Mouse (Mus musculus) yolk sac, embryonic 10.5 days (tissue): ENCODE results near the gene Cd6.

Experiments
- DNase-seq: peaks from one replicate; pipeline ENCODE4 v3.0.0-alpha.2; 2017; ENCODE audit warnings: low spot score

The Cd6 gene

DNA sequence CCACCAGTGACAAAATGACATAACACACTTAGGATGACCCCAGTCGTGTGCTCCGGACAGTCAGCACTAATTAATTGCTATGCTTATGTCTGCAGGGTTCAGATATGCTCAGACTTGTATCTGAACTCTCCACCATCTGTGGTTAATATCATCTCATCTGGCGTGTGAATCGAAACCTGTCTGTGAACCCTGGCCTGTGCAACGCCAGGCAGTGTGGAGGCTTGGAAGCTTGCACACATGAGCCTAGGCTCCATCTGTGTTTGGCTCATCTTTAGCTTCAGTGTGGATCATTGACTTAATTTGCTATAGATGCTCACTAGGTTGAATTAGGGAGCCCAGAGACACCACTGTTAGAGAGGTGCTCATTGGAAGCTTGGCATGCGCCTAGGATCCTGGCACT lies 67.4 kb downstream of the Cd6 start:
- DNase-seq: no peak

GRCm38 (mm10) chr19:10761794-10762415 lies 68.0 kb downstream of the Cd6 start:
- no peak for DNase-seq

- no peak for DNase-seq
Measured at GRCm38 (mm10) chr19:10759983-10760831, 69.7 kb downstream of the Cd6 start.

DNA sequence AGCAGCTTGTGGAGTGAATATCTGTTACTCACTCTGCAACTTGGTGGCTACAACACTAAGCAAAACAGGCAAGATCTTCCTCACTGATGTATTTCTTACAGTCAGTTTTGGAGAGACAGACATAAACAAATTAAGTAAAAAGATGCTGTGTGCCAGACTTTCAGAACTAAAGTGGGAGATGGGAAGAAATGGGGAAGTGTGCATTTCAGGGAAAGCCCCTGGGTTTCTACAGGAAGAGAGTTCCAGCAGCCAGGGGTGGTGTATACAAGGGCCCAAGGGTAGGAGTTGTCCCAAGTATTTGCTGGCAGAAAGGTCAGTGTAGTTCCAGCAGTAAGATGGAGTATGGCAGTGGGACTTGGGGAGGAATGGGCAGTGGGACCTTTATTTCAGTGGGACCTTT lies 70.3 kb downstream of the Cd6 start:
- DNase-seq: no peak

DNA sequence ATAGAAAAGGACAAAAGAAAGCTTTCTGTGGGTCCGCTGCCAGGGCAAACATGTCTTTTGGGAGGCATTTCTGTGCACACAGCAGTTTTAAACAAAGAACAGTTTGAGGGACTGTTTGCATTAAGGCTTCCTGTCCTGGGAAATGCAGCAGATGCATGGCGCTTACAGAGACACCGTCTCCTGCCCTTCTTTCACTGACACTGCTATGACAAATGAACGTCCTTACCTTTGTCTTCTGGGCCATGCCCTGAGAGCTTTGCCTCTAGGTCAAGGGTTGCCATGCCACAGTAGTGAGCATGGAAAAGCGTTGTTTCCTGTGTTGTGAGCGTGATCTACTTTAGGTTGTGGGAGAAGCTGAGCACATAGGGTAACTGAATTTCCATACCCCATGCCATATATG lies 71.2 kb downstream of the Cd6 start:
- no peak for DNase-seq

DNA sequence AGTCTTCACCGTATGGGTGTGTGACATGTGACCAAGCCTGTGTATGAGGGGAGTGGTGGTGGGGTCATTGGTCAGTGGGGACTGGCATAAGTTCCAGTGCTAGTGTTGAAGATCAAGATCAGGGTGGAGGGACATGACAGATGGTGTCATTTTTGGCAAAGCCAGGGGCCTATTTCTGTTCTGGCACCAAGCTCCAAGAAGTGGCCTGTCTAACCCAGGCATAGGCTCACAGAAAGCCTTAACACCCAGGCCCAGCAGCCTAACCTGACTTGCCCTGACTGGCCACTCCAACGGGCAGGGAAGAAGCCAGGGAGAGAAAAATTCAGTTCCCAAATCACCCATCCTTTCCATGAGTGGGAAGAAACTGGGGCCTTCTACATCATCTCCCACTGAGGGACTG lies 72.3 kb downstream of the Cd6 start:
- no peak for DNase-seq

- DNase-seq: no peak
Measured at GRCm38 (mm10) chr19:10757125-10757524, 72.7 kb downstream of the Cd6 start.

- no peak for DNase-seq
Measured at GRCm38 (mm10) chr19:10752646-10753045, 77.2 kb downstream of the Cd6 start.

GRCm38 (mm10) chr19:10752106-10752505 lies 77.8 kb downstream of the Cd6 start:
- DNase-seq: no peak

DNA sequence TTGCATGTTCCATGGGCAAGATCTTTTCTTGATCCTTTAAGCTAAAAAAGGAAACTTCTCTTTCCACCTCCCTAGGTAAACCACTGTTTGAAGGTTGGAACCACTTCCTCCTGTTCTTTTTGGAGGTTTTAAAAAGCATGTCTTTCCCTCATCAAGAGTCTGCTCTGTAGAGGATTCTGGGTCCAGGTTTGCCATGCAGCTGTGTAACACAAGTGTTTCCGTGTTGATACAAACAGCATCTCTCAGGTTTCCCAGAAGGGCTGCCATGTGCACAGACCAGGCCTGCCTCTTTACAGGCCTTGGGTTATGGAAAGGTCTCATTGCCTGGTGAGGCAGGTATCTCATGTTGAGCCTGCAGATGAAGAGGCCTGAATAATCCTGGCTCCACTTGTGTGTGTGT lies 78.3 kb downstream of the Cd6 start:
- DNase-seq: no peak

GRCm38 (mm10) chr19:10750161-10750560 lies 79.7 kb downstream of the Cd6 start:
- no peak for DNase-seq

DNA sequence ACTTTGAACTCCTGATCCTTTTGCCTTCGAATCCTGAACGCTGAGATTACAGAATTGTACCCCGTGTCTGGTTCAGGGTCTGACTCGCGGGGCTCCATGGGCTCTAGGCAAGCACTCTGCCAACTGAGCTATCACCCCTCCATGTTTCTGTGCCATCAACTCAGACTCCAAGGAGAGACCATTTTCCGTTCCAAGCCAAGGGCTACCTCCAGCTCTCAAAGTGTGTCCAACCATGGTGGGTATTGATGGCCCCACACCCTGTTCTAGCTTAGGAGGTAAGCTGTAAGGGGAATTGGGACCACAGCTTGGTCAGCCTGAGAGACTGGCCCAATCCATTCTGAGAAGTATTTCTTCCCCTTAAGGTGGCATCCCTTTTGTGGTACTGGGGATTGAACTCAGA lies 80.6 kb downstream of the Cd6 start:
- no peak for DNase-seq

- DNase-seq: no peak
Measured at GRCm38 (mm10) chr19:10748401-10749102, 81.3 kb downstream of the Cd6 start.

DNA sequence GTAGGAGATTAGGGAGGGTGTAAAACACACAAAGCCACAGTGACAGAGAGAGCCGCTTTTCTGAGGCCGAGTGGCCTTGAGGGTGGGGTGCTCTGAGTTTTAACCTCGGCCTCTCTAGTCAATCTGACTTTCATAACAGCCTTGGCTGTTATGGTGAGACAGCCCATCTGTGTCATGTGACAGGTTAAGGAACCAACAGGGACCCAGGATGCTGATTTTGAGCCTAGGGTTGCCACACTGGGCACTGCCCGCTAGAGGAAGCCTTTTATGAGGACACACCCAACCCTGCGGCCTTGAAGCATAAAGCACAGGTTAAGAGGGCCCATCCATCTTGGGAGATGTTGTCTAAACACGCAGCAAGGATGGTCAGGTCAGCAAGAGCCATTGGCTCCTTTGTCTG lies 82.1 kb downstream of the Cd6 start:
- DNase-seq: no peak

DNA sequence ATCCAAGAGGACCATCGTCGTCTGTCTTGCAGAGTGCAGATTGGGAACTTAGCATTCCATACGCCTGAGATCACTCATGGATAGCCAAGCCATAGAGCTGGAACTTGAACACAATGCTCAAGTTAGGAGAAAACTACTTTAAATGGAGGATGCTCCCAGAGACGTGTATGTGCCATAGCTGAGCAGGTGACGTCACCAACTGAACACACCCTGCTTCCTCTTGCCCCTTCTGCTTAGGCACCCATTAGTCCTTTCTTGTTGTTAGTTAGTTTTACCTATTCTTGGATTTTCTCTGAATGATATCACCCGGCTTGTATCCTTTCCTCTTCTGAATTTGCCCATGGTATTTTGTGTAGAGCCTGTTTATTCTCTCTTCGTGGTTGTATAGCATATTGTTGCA lies 82.7 kb downstream of the Cd6 start:
- no peak for DNase-seq

- no peak for DNase-seq
Measured at GRCm38 (mm10) chr19:10742565-10742964, 87.3 kb downstream of the Cd6 start.

DNA sequence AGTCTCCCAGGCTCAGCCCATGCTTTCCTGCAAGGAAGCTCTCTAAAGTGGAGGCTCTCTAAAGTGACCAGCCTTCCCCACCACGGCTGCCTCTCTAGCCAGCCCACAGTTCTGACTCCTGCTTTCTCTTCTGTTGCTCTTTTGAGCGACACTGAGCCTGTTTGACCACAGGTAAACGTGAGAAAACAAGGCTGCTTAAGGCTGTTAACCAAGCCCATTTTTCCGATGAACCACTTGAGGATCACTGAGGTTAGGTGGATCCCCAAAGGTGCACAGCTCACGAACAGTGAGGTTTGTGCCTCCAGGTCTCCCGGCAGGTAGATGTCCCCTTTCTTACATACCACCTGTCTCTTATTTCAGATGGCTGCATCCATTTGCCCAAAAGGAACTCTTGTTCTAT lies 87.7 kb downstream of the Cd6 start:
- DNase-seq: no peak

DNA sequence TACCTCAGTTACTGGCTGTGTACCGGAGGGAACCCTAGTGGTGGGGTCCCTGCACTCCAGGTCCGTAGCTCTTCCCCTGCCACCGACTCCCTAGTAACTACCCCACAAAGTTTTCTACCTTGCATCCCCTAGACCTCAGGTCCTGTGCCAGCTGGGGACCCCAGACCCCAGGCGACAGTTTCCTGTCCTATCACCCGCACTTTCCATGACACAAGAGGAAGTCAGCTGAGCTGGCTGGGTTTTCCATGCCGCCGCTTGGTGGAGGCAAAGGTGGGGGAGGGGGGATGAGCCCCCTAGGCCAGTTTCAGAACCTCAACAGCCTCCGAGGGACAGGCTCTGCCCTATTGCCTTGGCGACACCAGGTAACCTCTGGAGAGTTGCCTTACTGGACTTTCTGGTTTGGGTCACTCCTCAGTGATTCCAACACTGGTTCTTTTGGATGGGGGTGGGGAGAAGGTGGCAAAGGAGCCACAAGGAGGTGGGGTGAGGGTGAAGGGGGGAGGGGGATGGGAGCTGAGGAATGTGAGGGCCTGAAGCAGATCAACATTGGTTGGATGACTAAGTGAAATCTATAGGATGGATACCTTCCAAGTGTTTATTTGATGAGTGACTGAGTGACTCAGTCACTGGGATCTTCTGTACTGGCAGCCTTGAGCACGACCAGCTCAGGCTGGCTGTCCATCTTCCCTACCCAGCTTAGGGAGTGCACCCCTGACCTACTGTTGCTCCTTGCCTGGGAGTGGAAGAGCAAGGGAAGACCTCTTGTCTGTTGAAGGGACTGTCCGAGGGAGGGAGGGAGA lies 89.0 kb downstream of the Cd6 start:
- no peak for DNase-seq

GRCm38 (mm10) chr19:10739916-10740315 lies 89.9 kb downstream of the Cd6 start:
- no peak for DNase-seq
